Mouse (Mus musculus) CD4-positive, CD25-positive, alpha-beta regulatory T cell, adult 2 months (primary cell): Measurements from ENCODE around the gene Dnmt3b.
A peak's percentile ranks its signal among the peaks of the same experiment; 100 is the strongest.
"Not testable (repeated sequence)": the region's sequence is repeated elsewhere in the genome, so short reads cannot be mapped to it uniquely, and the experiment has no call there.

Experiments
- DNase-seq: peaks from one replicate; pipeline ENCODE4 v3.0.0-alpha.2; 2012; ENCODE audit warnings: low read depth, low spot score

The Dnmt3b gene

GRCm38 (mm10) chr2:153712646-153713091 is 63.4 kb downstream of the Dnmt3b start:
- DNase-seq = no peak

GRCm38 (mm10) chr2:153713227-153713626 is 64.0 kb downstream of the Dnmt3b start:
- no peak for DNase-seq

DNA sequence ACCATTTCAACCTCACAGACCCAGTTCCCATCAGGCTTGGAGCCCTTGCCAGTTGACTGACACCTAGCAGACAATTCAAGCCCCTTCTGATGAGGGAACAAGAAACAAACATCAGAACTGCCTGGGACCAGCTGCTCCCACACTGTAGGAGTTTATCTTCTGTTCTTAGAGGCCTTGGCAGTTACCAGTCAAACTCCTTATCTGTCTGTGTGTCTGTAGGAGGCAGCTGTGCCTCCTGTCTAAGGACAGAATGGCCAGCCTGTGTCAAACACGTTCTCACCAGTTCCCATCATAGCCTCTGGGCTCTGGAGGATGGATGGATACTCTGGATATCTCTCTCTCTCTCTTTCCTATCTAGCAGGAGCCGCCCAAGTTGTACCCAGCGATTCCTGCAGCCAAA is 68.6 kb downstream of the Dnmt3b start:
- DNase-seq = not testable (repeated sequence)

GRCm38 (mm10) chr2:153723098-153723497 is 73.8 kb downstream of the Dnmt3b start:
- DNase-seq = no peak

- DNase-seq = no peak
These were observed 75.2 kb downstream of the Dnmt3b start for GRCm38 (mm10) chr2:153724424-153724823.

- DNase-seq = no peak
These were observed 75.6 kb downstream of the Dnmt3b start for GRCm38 (mm10) chr2:153724871-153725270.

- DNase-seq = no peak
These were observed 76.0 kb downstream of the Dnmt3b start for GRCm38 (mm10) chr2:153725291-153725690.

DNA sequence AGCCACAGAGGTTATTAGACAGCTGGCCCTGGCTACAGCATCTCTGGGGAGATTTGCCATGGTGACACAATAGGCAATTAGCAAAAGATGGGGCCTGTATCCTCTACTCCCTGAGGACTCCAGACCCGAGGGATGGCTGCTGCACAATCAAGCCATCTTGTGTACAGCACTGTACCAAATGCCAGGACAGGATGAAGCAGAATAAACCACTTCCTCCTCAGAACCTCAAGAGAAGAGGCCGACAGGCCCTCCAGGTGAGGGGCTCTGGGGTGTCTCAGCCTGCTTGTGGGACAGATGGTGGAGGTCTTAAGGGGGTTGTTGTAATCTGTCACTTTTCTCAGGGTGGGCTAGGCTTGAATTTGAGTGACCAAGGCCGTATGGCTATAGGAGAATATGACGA is 84.8 kb downstream of the Dnmt3b start:
- DNase-seq = peak; percentile 13
